Mouse (Mus musculus) heart, postnatal 0 days (tissue): ENCODE data around the gene Stk17b. TPM values are rescaled to one million over a fixed set of nuclear protein-coding genes. Genes with fewer than 3 reads are reported as not detected.

Experiments
- ATAC-seq: fragments of 200-750 bp; cut with Nextera tagmentation; 2 replicates; pipeline ENCODE4 v1.8.0; 2017; ENCODE audit warnings: low read depth, moderate number of reproducible peaks, moderate library complexity; ENCODE audit not compliant: insufficient read depth
- DNase-seq: peaks from one replicate; pipeline ENCODE4 v3.0.0-alpha.2; 2016; ENCODE audit warnings: low spot score
- H3K27ac ChIP-seq: fragments of 300-500 bp; sonication (generic); 2 replicates; pipeline ENCODE4 v1.5.1; 2014; ENCODE audit warnings: low read depth, mild to moderate bottlenecking
- H3K27me3 ChIP-seq: fragments of 300-500 bp; sonication (generic); 2 replicates; pipeline ENCODE4 v1.6.1; 2014; ENCODE audit warnings: low read length, mixed read lengths; ENCODE audit not compliant: control insufficient read depth, insufficient read depth
- H3K36me3 ChIP-seq: fragments of 300-500 bp; sonication (generic); replicated peaks from 2 replicates; pipeline ENCODE4 v1.6.1; 2014; ENCODE audit warnings: low read length, mixed read lengths; ENCODE audit not compliant: control insufficient read depth, insufficient read depth
- H3K4me1 ChIP-seq: fragments of 300-500 bp; sonication (generic); 2 replicates; pipeline ENCODE4 v1.6.1; 2014; ENCODE audit warnings: antibody characterized with exemption; ENCODE audit not compliant: control insufficient read depth, insufficient read depth
- H3K4me2 ChIP-seq: fragments of 300-500 bp; sonication (generic); 2 replicates; pipeline ENCODE4 v1.6.1; 2014; ENCODE audit warnings: low read depth, mild to moderate bottlenecking, low read length, moderate library complexity
- H3K4me3 ChIP-seq: fragments of 300-500 bp; sonication (generic); 2 replicates; pipeline ENCODE4 v1.5.1; 2014; ENCODE audit warnings: low read depth, low read length
- H3K9ac ChIP-seq: fragments of 300-500 bp; sonication (generic); replicated peaks from 2 replicates; pipeline ENCODE4 v1.6.1; 2014; ENCODE audit warnings: low read depth, low read length, mixed read lengths
- H3K9me3 ChIP-seq: fragments of 300-500 bp; sonication (generic); replicated peaks from 2 replicates; pipeline ENCODE4 v1.6.1; 2016; ENCODE audit warnings: low read length; ENCODE audit not compliant: control insufficient read depth
- CTCF ChIP-seq: IDR thresholded peaks from 2 replicates; pipeline ENCODE4 v1.5.1; 2016; ENCODE audit warnings: antibody characterized with exemption, control low read depth, low read depth
- EP300 ChIP-seq: IDR thresholded peaks from 2 replicates; pipeline ENCODE4 v1.6.1; 2016; ENCODE audit warnings: antibody characterized with exemption, low read depth
- WGBS: fragments of 180-500 bp; shearing (Covaris S2); extraction: QIAGEN DNeasy Blood & Tissue Kit; methylation state at CpG from one replicate; pipeline ENCODE4 v1.1.7; 2014; 5-methylcytosine and 5-hydroxymethylcytosine counted together
- polyA plus RNA-seq: library from polyadenylated mRNA; unstranded; fragments of >200 nt; fragmentation: Nextera tagmentation; extraction: Ambion mirVana; gene quantifications from 2 replicates; pipeline ENCODE4 v1.2.1, GENCODE M21; 2015
- total RNA-seq: library from RNA; depleted of rRNA; stranded (reverse); fragments of >200 nt; gene quantifications from 2 replicates; pipeline ENCODE4 v1.2.3, GENCODE M21; 2014; ENCODE audit warnings: low replicate concordance; rRNA removed

Stk17b gene
- total RNA-seq = 21.4 and 33.6 TPM in 2 replicates
- polyA plus RNA-seq = 9.7 and 10.2 TPM in 2 replicates

GRCm38 (mm10) chr1:53784721-53785418 lies at the start of gene Stk17b:
Stk17b (minus strand) TSS chr1:53785224.
- H3K27ac ChIP-seq = peak within 1 kb of the TSS; percentile 85
- peak within 1 kb of the TSS; percentile 77 for H3K4me3 ChIP-seq
- peak within 1 kb of the TSS; percentile 80 for H3K9ac ChIP-seq
- TF ChIP-seq CTCF (peak; percentile 5; the same call in 1 of the 2 replicates), EP300 (no peak)
- H3K4me1 ChIP-seq = no peaks in the 10 kb centered on the region
- H3K4me2 ChIP-seq = peak within 1 kb of the TSS; percentile 76
- peak; percentile 98 for ATAC-seq
- no peaks in the 10 kb centered on the region for H3K36me3 ChIP-seq
- under 1% methylated on average over 80 of the region's 81 CpGs for WGBS
- DNase-seq = peak; percentile 99
- no peaks in the 10 kb centered on the region for H3K9me3 ChIP-seq
- no peaks in the 10 kb centered on the region for H3K27me3 ChIP-seq

DNA sequence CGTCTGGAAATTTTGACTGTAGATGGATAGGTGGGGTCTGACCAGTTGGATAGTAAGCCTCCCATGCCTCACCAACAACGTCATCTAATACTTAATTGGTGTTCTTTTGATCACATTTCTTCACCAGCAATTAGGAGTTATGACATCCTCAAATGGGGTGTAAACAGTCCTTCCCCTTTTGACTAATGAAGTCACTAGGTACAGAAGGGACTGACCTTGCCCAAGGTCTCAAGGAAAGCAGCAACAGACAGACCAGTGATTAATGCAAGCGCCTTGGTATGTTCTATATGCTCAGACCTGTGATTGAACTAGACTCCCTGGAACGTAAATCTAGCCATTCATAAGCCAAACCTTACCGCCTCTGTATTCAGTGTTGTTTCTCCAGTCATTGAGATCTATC lies 45.3 kb upstream of the Stk17b start:
- peaks cover 21% of the 10 kb centered on the region for H3K36me3 ChIP-seq
- H3K4me3 ChIP-seq = no peak overlapping the region
- no peaks in the 10 kb centered on the region for H3K9me3 ChIP-seq
- H3K4me1 ChIP-seq = no peaks in the 10 kb centered on the region
- WGBS = 85% methylated on average over 5 of the region's 5 CpGs
- ATAC-seq = no peak
- H3K27me3 ChIP-seq = no peaks in the 10 kb centered on the region
- H3K27ac ChIP-seq = no peak overlapping the region
- H3K9ac ChIP-seq = no peak overlapping the region
- DNase-seq = no peak
- no peak for TF ChIP-seq EP300
- no peak for TF ChIP-seq CTCF
- no peak overlapping the region for H3K4me2 ChIP-seq

GRCm38 (mm10) chr1:53829089-53829488 lies 44.1 kb upstream of the Stk17b start:
- no peaks in the 10 kb centered on the region for H3K27me3 ChIP-seq
- no peaks in the 10 kb centered on the region for H3K9me3 ChIP-seq
- 75% methylated on average over 9 of the region's 9 CpGs for WGBS
- no peak overlapping the region for H3K4me2 ChIP-seq
- TF ChIP-seq EP300 (no peak), CTCF (no peak)
- no peak overlapping the region for H3K9ac ChIP-seq
- no peak overlapping the region for H3K27ac ChIP-seq
- H3K36me3 ChIP-seq = peaks cover 24% of the 10 kb centered on the region
- ATAC-seq = no peak
- no peak for DNase-seq
- peaks cover under 1% of the 10 kb centered on the region; the same call in 1 of the 2 replicates for H3K4me1 ChIP-seq
- H3K4me3 ChIP-seq = no peak overlapping the region

DNA sequence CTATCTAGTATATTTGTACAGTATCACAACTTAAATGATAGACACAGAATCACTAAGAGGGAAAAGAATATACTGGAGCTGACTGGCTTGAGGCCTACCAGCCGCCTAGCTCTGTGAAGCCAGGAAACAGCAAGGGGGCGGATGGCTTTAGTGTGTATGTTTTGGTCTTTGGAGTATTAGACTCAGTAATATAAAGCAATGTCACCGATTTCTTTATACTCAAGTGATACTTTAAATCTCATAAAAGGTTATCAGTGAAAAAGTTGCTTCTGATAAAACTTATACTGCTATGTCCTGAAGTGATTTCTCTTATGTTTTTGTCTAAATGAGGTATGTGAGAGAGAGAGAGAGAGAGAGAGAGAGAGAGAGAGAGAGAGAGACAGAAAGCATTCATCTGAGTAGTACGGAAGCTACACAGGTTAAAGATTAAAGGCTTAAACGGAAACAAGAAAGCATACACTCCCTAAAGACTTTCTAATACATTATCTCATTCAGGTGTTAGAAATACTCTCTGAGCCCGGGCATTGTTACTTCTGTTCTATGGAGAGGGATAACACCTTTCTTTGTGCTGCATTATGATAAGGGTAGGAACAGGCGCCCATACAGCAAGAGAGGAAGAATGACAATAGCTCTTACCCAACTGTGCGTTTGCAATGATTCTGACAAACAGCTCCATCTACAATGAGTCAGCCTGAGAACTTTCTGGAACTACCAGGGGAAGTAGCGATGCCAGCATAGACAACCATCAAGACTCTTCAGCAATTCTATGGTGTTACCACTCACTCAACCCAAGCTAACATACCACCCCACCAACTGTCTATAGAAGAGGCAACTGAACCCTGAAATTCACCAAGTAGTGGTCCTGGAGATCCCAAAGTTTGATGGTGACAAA lies 39.7 kb upstream of the Stk17b start:
- no peak overlapping the region for H3K4me3 ChIP-seq
- ATAC-seq = no peak
- peaks cover 7% of the 10 kb centered on the region; the same call in 1 of the 2 replicates for H3K36me3 ChIP-seq
- TF ChIP-seq CTCF (0 out of 2 replicates have a peak, but pooled peaks have one; percentile 2), EP300 (no peak)
- H3K27ac ChIP-seq = no peak overlapping the region
- H3K9me3 ChIP-seq = no peaks in the 10 kb centered on the region
- H3K9ac ChIP-seq = no peak overlapping the region
- WGBS = 66% methylated on average over 9 of the region's 9 CpGs
- H3K4me1 ChIP-seq = peaks cover 13% of the 10 kb centered on the region
- DNase-seq = no peak
- no peak overlapping the region for H3K4me2 ChIP-seq
- no peaks in the 10 kb centered on the region for H3K27me3 ChIP-seq

- 15% methylated on average over 10 of the region's 10 CpGs for WGBS
- no peak for ATAC-seq
Observed at GRCm38 (mm10) chr1:53823687-53824445, 38.8 kb upstream of the Stk17b start.

More at GRCm38 (mm10) chr1:53823687-53824445, 38.8 kb upstream of the Stk17b start:
- H3K4me2 ChIP-seq = peak overlapping the region; percentile 21; the same call in 1 of the 2 replicates
- no peak overlapping the region for H3K9ac ChIP-seq
- H3K4me3 ChIP-seq = no peak overlapping the region; the same call in 1 of the 2 replicates
- peak overlapping the region; percentile 43; the same call in 1 of the 2 replicates for H3K27ac ChIP-seq
- peak; percentile 14 for DNase-seq
- TF ChIP-seq EP300 = no peak
- TF ChIP-seq CTCF = no peak
- peaks cover 13% of the 10 kb centered on the region for H3K4me1 ChIP-seq
- H3K36me3 ChIP-seq = peaks cover 7% of the 10 kb centered on the region; the same call in 1 of the 2 replicates
- no peaks in the 10 kb centered on the region for H3K9me3 ChIP-seq
- no peaks in the 10 kb centered on the region for H3K27me3 ChIP-seq
